Mouse (Mus musculus) cerebellum, postnatal 25 days (tissue): Measurements from ENCODE around the gene Ube2u.
"Not testable (repeated sequence)": the region's sequence is repeated elsewhere in the genome, so short reads cannot be mapped to it uniquely, and the experiment has no call there.

Experiments
- DNase-seq, 2 experiments: peaks; one replicate each; pipeline ENCODE4 v3.0.0; 2021; ENCODE audit warnings: mixed read lengths in 2 of 2

The Ube2u gene

DNA sequence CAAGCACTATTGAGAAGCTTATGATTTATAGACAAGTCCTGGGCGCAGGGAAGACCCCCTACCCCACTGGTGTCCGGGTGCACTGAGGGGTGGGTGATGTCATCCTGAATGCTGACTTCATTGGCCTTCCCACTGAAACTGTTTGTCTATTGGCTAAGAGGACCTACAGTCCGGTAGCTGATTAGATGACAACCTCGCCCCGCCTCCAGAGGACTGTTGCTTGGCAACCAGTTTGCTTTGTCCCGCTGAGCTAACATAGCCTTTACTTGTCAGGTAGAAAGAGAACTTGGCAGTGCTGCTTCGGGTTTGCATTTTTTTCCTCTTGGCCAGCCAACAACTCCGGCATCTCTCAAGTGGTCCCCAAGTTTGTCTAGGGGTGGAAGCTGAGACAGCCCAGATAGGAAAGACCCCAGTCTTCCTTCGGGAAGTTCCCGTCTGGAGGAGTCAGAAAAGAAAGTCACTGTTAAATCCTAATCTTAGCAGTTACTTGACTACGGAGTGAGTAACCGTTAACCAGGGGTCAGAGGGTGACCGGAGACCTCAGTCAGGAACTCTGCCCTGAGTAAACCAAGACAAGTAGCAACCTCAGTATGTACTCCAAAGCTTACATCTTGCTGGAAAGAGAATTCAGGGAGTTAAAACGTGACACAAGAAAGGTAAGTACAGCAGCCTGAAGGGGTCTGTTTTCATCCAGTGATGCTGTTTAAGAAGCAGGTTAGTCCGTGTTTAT, at the start of gene Ube2u:
Gene Ube2u, plus strand, starts transcription at position 258 of the 730 bp plus-strand sequence.
- DNase-seq, result peak; percentile 13 to 23

DNA sequence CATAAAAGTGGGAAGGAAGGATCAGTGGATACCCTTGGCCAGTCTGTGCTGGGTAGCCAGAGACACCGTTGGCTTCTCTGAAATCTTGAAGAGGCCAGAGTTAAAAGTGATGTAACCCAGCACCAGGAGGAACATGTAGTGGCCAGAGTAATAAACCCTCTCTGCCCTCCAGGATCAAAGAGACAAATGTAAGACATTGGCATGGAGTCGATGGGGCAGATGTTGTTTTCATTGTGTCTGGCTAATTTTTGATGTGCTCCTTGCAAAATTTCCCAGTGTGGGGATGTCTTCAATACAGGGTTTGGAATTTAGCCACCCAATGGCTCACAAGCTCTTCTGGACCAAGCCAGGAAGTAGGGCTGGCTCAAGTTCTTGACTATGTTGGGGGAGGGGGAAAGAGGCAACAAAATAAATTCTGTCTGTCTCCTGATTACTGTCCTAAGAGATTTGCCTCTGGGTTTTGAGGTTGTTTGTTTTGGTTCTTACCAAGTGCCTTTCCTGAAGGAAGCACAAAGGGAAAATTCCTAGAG, 49.2 kb upstream of the Ube2u start:
- DNase-seq, result no peak

DNA sequence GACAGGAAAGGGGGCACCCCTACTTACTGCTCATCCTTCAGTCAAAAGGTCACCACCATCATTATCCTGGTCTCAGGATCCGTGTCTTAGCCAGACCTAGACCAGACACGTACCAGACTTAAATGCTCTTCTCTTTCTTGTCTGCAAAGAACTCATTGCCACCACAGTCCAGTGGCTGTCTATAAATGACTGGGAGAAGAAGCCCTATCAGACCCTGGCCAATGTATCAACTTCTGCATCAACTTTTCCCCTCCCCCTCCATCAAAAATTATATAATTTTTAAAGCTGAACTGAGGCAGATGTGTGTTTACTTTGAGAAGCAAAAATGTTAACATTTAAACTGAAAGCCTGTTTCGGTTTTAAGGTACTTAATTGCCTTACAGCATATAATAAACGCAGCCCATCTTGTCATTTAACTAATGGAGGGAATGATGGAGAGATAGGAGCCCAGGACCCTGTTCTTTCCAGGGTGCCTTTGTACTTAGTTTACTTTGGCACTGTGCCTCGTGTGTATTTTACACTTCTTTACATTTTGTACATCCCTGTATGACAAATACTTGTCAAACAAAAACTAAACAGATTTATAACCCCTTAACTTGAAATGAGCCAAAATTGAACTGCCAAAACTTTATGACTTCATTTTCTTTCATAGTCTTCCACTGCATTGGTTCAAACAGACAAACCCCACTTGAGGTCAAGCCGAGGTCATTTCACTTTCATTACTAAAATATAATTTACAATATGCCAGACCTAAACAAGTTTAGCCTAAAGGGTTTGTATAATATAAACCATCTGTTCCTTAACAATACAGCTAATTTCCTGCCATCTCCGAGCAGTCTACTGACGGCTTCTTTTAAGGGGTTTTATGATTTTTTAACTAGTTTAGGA, 43.1 kb upstream of the Ube2u start:
- DNase-seq, result no peak

DNA sequence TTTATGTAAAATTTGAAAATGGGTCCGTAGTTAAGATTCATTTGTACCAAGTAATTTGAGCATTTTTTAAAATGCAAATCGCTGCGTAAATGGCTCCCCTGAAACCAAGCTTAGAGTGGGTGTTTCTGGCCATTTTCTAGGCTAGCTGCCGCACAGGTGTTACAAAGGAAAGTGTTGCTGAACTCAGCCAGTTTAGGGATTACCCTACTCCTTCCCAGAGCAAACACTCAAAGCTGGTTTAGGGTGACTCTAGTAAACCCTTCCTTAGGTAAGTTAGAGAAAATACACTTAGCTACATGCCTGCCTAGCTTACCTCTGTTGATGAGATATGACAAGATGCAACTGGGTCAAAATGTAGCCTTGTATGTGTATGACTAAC, 42.5 kb upstream of the Ube2u start:
- no peak for DNase-seq

DNA sequence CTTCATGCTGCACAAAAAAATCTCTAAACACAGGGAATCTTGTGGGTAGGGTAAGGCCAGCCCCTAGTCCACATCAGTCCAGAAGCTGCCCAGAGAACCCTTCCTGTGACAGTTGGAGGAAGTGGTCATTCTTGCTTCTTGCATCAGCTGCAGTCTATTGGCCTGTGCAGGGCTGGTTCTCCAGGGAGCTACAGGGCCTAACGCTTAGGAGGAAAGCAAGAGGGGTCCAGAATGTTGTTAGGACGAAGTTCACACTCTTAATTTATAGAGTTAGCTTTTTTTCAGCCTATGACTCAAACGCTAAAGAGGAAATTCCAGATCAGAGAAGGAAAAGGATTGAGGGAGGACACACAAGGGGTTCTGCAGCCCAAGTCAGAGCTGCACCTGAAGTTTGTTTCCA, 31.8 kb upstream of the Ube2u start:
- DNase-seq, result no peak

DNA sequence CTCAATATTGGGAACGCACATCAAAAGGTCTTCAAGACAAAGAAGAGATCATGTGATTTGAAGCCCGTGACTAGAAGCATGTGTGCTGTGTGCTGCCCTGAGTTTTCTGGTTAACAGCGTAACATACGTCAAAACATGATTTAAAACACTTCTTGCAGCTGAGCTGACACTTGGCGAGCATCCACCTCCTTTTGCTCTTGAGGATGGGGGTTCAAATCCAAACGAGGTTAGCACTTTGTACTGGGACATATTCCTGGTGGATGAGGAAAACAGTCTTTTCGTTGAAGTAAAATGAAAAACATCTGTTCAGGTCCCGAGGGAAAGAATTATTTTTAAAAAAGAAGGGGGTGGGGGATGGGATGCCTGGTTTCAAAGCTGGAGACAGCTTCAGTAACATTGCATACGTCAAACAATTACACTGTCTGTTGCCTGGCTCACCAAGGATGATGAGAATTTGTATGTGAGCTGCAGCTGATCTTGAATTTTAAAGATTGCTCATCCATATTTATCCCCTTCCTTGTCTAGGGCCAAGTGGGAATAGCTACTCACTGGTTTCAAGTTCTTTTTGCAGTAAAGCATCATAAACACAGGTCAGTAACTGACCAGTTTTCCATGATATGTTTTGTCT, 16.0 kb upstream of the Ube2u start:
- DNase-seq, result no peak

DNA sequence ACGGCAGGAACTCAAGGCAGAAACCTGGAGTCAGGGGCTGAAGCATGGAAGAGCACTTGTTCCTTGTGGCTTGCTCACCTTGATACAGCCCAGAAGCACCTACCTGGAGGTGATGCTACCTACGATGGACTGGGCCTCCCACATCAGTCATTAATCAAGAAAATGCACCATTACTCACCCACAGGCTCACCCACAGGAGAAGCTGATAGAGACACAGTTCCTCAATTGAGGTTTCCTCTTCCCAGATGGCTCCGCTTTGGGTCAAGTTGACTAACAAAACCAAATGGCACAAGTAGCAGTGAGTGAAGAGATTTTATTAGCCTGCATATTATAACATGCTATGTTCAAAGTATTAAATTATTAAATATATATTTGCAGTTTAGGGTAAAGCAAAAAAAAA, 9.8 kb downstream of the Ube2u start:
- DNase-seq, result no peak

DNA sequence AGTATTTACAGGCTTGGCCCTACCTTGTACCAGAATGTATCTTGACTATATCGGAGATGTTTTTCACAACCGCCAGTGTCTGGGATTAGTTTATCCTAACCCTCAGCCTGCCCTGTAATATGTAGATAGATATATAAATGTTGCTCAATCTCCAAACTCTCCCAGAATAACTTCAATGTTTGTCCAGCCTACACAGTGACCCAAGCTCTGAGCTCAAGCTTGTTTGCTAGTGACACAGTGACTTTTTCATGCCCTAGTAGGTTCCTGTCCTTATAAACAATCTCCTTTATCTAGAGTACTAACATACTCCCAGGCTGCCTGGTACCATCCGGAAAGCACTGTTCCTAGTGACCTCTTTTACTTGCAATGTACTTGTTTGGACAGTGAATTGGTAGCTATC, 16.5 kb downstream of the Ube2u start:
- DNase-seq, result no peak

DNA sequence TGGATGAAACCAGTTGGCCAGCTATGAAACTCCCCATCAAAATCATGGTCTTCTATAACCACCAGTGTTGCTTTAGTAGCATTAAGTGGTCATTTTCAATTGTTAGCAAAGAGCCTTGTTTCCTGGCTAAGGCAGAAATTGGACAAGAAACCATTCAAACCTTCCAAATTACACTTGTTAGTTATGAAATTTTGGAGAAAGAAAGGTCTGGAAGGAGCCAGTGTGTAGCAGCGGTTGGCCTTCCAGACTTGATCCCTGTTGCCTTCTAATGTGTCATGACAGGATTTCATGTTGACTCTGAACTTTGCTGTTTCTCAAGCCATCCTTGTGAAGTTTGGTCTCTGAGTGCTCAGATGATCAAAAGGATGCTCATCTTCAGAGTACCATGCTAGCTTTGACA, 17.9 kb downstream of the Ube2u start:
- DNase-seq, result no peak

DNA sequence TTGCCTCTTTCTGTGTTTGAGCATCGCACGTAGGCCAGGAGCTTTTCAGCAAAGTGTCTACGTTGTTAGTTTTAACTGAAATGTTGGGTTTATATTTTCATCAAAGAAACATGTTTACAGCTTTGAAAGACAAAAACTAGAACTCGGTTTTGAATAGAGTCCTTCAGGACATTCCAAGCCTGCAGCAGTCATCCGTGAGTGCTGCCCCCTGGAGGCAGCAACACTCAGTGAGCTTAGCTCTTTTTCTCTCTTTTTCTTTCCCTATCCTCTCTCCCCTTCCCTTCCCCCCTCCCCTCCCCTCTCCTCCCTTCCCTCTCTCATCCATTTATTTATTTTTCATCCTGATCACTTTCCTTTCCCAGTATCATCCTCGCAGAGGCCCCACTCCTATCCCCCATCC, 19.5 kb downstream of the Ube2u start:
- peak; percentile 10 to 41 for DNase-seq

DNA sequence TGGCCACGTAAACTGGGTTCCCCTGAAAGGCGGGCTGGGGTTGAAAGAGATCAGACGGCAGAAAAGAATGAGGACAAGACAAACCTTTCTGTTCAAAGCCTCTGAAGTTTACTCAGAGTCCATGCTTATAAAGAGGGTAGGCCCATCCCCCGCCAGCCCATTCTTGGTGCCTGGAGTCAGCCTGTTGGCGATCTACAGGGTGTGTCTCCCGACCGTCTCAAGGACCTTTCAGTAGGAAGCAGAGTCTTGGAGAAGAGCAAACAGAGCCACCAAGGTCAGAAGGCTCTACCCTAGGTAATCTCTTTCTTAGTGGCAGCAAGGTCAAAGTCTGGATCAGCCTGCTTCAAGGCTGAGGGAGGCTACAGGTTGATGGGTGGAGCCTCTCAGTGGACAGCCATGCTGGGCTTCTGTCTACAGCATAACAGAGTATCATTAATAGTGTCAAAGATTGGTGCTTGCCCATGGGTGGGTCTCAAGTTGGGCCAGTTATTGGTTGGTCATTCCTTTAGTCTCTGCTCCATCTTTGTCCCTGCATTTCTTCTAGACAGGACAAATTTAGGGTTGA, 20.5 kb downstream of the Ube2u start:
- not testable (repeated sequence) for DNase-seq

DNA sequence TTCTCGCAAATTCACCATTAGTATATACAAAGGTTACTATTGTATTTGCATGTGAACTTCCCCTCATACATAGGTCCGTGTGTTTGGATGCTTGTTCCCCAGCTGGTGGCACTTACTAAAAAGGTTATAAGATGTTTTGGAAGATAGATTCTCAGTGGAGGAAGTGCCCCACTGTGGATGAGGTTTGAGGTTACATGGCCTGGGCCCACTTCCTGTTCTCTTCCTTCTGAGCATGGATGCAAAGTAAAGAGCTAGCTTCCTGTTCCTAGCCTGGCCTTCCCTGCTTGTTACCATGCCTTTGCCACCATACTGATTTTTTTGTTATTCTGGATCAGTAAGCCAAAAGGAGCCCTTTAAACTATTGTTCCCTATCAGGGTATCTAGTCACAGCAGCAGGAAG, 24.7 kb downstream of the Ube2u start:
- DNase-seq, result no peak

DNA sequence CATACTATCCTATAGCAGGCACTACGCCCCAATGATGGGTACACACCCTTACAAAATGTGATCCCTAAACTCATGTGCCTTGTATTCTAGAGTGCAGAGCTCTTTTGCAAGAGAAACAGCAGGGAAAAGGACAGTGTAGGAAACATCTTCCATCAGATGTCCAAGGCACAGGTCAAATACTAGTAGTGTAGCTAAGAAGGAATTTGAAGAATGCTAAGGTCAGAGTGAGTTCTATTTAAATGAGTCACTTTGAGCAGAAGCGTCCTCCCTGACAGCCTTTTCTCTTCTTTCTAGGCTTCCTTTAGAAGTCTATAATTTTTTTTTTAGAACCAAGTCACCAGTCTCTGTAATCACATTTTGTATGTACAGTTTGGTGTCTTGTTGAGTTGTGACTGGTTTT, 39.0 kb downstream of the Ube2u start:
- no peak for DNase-seq

DNA sequence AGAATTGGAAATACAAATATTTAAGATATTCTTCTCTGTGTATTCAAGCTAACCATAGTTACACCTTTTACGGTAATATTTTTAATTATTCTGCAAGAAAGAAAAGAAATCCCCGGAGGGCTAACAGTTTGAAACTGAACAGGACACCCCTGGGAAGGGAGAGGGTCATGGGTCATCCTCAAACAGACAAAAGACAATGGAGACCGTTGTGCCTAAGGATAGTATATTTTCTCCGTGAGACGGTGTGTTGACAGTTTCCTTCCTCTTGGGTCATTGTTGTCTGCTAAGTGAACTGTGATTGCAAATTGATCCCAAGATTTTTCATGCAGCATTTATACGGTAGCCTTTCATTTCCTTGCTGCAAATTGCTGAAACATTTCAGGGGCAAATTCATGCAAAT, 43.9 kb downstream of the Ube2u start:
- DNase-seq, result no peak

DNA sequence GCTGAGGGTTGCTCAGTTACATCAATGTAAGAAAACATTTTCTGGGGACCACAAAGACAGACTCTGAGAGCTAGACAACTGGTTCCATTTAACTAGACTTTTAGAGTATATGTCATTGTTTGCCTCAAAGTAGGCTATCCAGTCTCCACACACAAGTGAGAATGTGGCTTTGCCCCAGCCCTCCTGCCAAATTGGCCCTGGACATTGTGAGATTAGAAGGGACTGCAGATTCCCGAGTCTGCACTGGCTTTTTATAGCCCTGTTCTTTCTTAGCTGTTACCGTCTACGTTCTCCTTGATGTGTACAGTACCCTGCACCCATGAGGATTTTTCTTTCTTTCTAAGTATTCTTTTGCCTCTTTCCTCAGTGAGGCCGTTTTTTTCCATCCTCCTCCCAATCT, 46.1 kb downstream of the Ube2u start:
- no peak for DNase-seq

DNA sequence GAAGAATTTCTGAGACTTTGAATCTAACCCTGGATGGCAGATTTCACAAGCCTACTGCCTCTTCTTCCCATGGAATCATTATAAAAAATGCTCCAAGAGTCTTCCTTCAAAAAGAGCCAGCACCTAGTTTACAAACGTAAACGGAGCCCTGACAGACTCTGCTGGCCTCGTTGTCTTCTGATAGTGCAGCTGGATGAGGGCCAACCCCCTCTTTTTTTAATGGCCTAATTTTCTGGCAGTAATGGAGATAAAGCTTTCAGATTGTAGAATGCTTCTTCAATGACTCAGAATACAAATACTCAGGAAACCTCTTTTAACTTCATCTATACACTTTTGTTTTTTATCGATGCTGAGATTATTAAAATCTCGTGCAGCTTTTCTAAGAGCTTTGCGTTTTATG, 47.6 kb downstream of the Ube2u start:
- DNase-seq, result peak; percentile 19 to 44

DNA sequence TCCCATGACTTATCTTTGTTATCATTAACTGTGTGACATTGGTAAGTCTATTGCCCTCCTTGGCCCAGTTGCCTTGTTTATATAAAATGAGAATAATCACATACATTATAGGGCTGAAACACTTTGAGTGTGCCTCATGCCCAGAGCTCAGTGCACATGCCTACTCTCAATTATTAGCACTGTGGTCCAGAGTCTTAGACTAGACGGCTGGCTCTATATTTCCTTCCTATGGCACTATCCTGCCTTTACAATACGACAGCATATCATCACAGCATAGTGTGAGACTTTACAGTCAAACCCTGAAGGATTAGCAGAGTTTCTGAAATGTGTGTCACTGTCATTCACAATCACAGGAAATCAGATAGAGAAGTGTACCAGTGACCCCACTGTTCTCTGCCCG, 48.4 kb downstream of the Ube2u start:
- no peak for DNase-seq

DNA sequence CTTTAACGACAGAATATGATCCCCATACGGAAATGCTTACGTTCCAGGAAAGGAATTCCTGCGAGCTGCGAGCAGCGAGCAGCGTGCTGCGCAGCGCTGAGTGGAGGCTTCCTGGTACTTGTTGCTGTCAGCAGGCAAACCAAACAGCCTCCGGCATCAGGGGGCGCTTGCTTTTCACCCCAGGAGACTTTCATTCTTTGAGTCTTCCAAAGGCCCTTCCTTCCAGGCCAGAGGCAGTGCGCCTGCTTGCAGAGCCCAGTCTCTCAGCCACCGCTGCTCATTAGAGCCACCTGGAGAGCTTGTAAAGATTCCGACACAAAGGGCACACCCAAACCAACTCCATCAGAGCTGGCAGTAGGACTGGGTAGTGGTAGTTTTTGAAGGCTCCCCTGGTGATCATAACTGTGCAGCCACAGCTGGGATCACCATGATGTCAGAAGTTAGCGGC, 48.9 kb downstream of the Ube2u start:
- DNase-seq, result peak in 1 of 2 experiments; percentile 6

DNA sequence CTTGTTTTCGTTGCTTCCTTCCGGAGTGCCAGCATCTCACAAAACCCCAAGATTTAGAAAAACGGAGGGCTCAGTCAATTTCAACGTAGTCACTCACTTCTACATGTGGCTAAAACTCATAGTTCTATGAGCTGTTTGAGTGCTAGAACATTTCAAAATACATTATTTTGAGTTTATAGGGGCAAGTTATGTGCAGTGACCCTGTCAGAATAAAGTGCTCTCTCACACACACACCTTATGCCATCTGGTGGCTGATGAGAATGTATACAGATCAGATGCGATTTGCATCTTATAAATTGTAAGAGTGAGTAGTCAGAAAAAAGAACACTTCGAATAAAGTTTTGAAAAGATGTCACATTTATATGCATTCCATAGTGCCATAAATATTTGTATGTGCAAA, 55.0 kb downstream of the Ube2u start:
- DNase-seq, result no peak

DNA sequence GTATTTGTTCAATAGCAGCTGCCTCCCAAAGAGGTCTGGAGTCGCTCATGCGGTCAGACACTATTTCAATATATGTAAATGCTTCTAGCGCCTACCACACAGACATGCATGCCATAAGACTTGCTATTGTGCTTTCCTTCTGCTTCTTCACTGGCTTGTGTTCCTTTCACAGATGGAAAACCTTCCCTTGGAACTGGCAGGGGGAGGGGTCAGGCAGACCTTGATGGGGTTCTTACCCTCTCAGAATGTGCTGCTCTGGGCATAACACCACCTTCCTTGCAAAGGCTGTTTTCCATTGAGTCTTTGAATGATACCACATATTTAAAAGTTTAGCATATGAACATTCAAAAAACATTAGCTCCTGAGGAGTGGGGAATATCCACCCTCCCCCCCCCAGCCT, 56.3 kb downstream of the Ube2u start:
- no peak for DNase-seq

DNA sequence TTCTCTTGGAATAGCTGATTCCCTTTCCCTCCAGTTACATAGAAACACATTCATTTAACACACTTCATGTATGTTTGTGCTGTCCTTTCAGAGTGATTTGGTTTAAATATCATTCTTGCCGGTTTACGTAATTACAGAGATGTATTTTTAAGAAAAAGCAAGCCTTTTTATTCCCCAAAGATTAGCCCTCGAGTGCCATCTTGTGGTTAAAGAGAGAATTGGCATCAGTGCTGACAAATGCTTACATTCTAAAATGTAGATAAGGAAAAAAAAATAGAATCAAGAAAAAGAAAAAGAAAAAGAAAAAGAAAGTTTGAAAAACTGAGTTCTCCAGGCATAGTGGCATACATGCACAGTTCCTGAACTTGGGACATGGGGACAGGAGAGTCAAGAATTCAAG, 59.2 kb downstream of the Ube2u start:
- DNase-seq, result peak; percentile 11 to 58

DNA sequence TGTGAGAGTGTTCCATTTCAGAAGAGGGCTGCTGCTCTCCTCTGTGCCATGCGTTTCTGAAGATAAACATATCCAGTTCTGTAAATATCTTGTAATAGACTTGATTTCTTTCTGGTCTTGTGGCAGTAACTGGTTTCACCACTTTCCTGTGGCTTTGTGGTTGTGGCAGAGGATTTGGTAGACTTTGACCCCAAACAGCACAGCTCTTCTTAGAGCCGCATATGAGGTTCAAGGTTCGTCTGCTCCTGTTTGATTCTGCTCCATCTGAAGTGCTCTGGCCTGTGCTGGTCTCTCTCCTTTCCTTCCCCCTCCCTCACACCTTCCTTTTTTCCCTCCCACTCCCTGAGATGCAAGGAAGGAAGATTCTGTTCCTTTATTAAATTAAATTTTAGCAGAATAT, 60.8 kb downstream of the Ube2u start:
- no peak for DNase-seq

DNA sequence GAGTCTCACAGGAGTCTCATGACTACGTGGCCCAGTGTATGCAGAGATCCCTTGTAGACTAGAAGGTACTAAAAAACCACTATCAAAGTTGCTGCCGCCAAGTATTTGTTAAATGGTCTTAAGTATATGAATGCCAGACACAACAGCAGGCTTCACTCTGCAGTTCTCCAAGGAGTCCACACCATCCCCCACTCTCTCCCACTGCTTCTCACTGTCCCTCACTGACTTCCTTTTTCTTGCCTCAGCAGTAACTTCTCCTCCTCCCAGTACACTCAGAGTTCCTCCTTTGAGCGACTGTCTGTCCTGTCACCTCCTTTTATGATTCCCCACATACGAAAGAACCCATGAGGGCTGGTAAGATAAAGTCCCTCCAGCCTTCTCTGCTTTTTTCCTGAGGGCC, 69.3 kb downstream of the Ube2u start:
- no peak for DNase-seq
